Mouse (Mus musculus) gastrocnemius, postnatal 36 days (tissue): ENCODE results near the gene Cdh4. TPM values are rescaled to one million over a fixed set of nuclear protein-coding genes. Genes with fewer than 3 reads are reported as not detected.

Experiments
- DNase-seq, 2 experiments: peaks; one replicate each; pipeline ENCODE4 v3.0.0; 2022
- intact Hi-C: fragments of 180-260 bp; cut with DNase I; formaldehyde crosslinking; loops from one replicate; pipeline ENCODE4 v1.15.1; 2025
- total RNA-seq, 2 experiments: library from RNA; stranded (reverse); gene quantifications; 2 replicates each; pipeline ENCODE4 v1.2.3; 2021

Cdh4 gene
- total RNA-seq, 2 experiments from 2014 or later: 5.1 to 8.2 TPM

- DNase-seq: no peak
- intact Hi-C loops: no loop called here
Measured at GRCm38 (mm10) chr2:179896949-179897348, 454.7 kb downstream of the Cdh4 start.

GRCm38 (mm10) chr2:179912911-179913310 lies 470.7 kb downstream of the Cdh4 start:
- DNase-seq: no peak
- intact Hi-C loops: loop anchor here (10.0 kb wide), 1 partner anchor 332 kb away; no protein-coding TSS in a partner anchor

- intact Hi-C loops: loop anchor here (10.0 kb wide), 1 partner anchor 331 kb away; no protein-coding TSS in a partner anchor
Measured at GRCm38 (mm10) chr2:179913349-179913748, 471.1 kb downstream of the Cdh4 start.

GRCm38 (mm10) chr2:179914246-179914645 lies 472.0 kb downstream of the Cdh4 start:
- intact Hi-C loops: loop anchor here (10.0 kb wide), 1 partner anchor 331 kb away; no protein-coding TSS in a partner anchor
- DNase-seq: no peak

More at GRCm38 (mm10) chr2:179913349-179913748, 471.1 kb downstream of the Cdh4 start:
- no peak for DNase-seq

GRCm38 (mm10) chr2:179916877-179917673 lies 474.8 kb downstream of the Cdh4 start:
- peak; percentile 48 to 56 for DNase-seq
- intact Hi-C loops: loop anchor here (2.0 to 10.0 kb wide), 2 partner anchors 136 to 328 kb away; no protein-coding TSS in a partner anchor

GRCm38 (mm10) chr2:179920042-179920441 lies 477.8 kb downstream of the Cdh4 start:
- intact Hi-C loops: loop anchor here (5.0 kb wide), 1 partner anchor 52 kb away; no protein-coding TSS in a partner anchor
- DNase-seq: no peak

- no peak for DNase-seq
- intact Hi-C loops: loop anchor here (5.0 kb wide), 1 partner anchor 51 kb away; no protein-coding TSS in a partner anchor
Measured at GRCm38 (mm10) chr2:179921021-179921653, 478.9 kb downstream of the Cdh4 start.

GRCm38 (mm10) chr2:179924038-179924437 lies 481.8 kb downstream of the Cdh4 start:
- intact Hi-C loops: loop anchor here (5.0 kb wide), 1 partner anchor 48 kb away; no protein-coding TSS in a partner anchor
- DNase-seq: no peak

- DNase-seq: no peak
- intact Hi-C loops: no loop called here
Measured at GRCm38 (mm10) chr2:179929166-179929565, 486.9 kb downstream of the Cdh4 start.

GRCm38 (mm10) chr2:179931741-179932140 lies 489.5 kb downstream of the Cdh4 start:
- intact Hi-C loops: no loop called here
- DNase-seq: no peak

GRCm38 (mm10) chr2:179934165-179934564 lies 491.9 kb downstream of the Cdh4 start:
- intact Hi-C loops: no loop called here
- DNase-seq: no peak

GRCm38 (mm10) chr2:179937091-179937490 lies 494.9 kb downstream of the Cdh4 start:
- no peak for DNase-seq

GRCm38 (mm10) chr2:179941696-179942095 lies 499.5 kb downstream of the Cdh4 start:
- DNase-seq: no peak

More at GRCm38 (mm10) chr2:179937091-179937490, 494.9 kb downstream of the Cdh4 start:
- intact Hi-C loops: no loop called here

GRCm38 (mm10) chr2:179945051-179945450 lies 502.8 kb downstream of the Cdh4 start:
- no peak for DNase-seq
- intact Hi-C loops: no loop called here

More at GRCm38 (mm10) chr2:179941696-179942095, 499.5 kb downstream of the Cdh4 start:
- intact Hi-C loops: no loop called here

GRCm38 (mm10) chr2:179946496-179946895 lies 504.3 kb downstream of the Cdh4 start:
- no peak for DNase-seq
- intact Hi-C loops: no loop called here

- intact Hi-C loops: no loop called here
- no peak for DNase-seq
Measured at GRCm38 (mm10) chr2:179947607-179948006, 505.4 kb downstream of the Cdh4 start.

- no peak for DNase-seq
- intact Hi-C loops: no loop called here
Measured at GRCm38 (mm10) chr2:179948820-179949219, 506.6 kb downstream of the Cdh4 start.
